Mouse (Mus musculus): Measurements from ENCODE around the gene Apol7e.
"Not testable (repeated sequence)": the region's sequence is repeated elsewhere in the genome, so short reads cannot be mapped to it uniquely, and the experiment has no call there.

- TF ChIP-seq CTCF (IDR thresholded peaks at IDR 0.05; ENCODE audit: borderline replicate concordance, extremely low read depth, insufficient read depth, insufficient read length); POLR2A (IDR thresholded peaks at IDR 0.05; ENCODE audit: borderline replicate concordance, extremely low read depth, insufficient read depth, insufficient read length, poor library complexity, severe bottlenecking): not testable (repeated sequence)
Measured at GRCm38 (mm10) chr15:77741556-77741955, 42.9 kb downstream of the Apol7e start.
